Mouse (Mus musculus) hindbrain, postnatal 0 days (tissue): ENCODE measurements at regions not wholly inside any gene's neighbourhood (a gene's known extent, or its start where the extent isn't known, plus 50 kb on each side); places are given as distances from the start of the nearest gene placed in this dataset.
A peak's percentile ranks its signal among the peaks of the same experiment; 100 is the strongest.

Experiments
- ATAC-seq: fragments of 200-750 bp; cut with Nextera tagmentation; 2 replicates; pipeline ENCODE4 v1.8.0; 2017; ENCODE audit warnings: mild to moderate bottlenecking, moderate TSS enrichment, moderate library complexity
- DNase-seq: peaks from one replicate; pipeline ENCODE4 v3.0.0-alpha.2; 2015; ENCODE audit warnings: low spot score
- H3K27ac ChIP-seq: fragments of 300-500 bp; sonication (generic); 2 replicates; pipeline ENCODE4 v1.5.1; 2014; ENCODE audit warnings: mild to moderate bottlenecking
- H3K27me3 ChIP-seq: fragments of 300-500 bp; sonication (generic); 2 replicates; pipeline ENCODE4 v1.6.1; 2014; ENCODE audit warnings: low read length, mixed read lengths; ENCODE audit not compliant: insufficient read depth
- H3K36me3 ChIP-seq: fragments of 300-500 bp; sonication (generic); 2 replicates; pipeline ENCODE4 v1.6.1; 2014; ENCODE audit warnings: low read length, mixed read lengths; ENCODE audit not compliant: insufficient read depth
- H3K4me1 ChIP-seq: fragments of 300-500 bp; sonication (generic); 2 replicates; pipeline ENCODE4 v1.6.1; 2014; ENCODE audit warnings: antibody characterized with exemption, low read length, mixed read lengths; ENCODE audit not compliant: insufficient read depth
- H3K4me2 ChIP-seq: fragments of 300-500 bp; sonication (generic); 2 replicates; pipeline ENCODE4 v1.6.1; 2014; ENCODE audit warnings: low read depth, mild to moderate bottlenecking, low read length, moderate library complexity, mixed read lengths
- H3K4me3 ChIP-seq: fragments of 300-500 bp; sonication (generic); 2 replicates; pipeline ENCODE4 v1.5.1; 2014; ENCODE audit warnings: low read length
- H3K9ac ChIP-seq: fragments of 300-500 bp; sonication (generic); replicated peaks from 2 replicates; pipeline ENCODE4 v1.6.1; 2014; ENCODE audit warnings: mild to moderate bottlenecking, low read length, moderate library complexity, mixed read lengths
- H3K9me3 ChIP-seq: fragments of 300-500 bp; sonication (generic); 2 replicates; pipeline ENCODE4 v1.6.1; 2016; ENCODE audit warnings: low read length, mixed read lengths
- CTCF ChIP-seq: IDR thresholded peaks from 2 replicates; pipeline ENCODE4 v1.5.1; 2016; ENCODE audit warnings: antibody characterized with exemption, control low read depth, low read depth
- WGBS: fragments of 180-500 bp; shearing (Covaris S2); extraction: QIAGEN DNeasy Blood & Tissue Kit; methylation state at CpG from one replicate; pipeline ENCODE4 v1.1.7; 2014; 5-methylcytosine and 5-hydroxymethylcytosine counted together

GRCm38 (mm10) chr7:36531559-36531958 is 166.4 kb upstream of the Tshz3 start:
- DNase-seq, result no peak
- Histone ChIP-seq H3K27ac (no peak overlapping the region), H3K27me3 (no peaks in the 10 kb centered on the region), H3K4me2 (no peak overlapping the region), H3K9me3 (no peaks in the 10 kb centered on the region), H3K4me3 (no peak overlapping the region), H3K4me1 (no peaks in the 10 kb centered on the region), H3K9ac (no peak overlapping the region), H3K36me3 (no peaks in the 10 kb centered on the region)
- TF ChIP-seq CTCF, result peak; percentile 38; the same call in 1 of the 2 replicates
- 85% methylated on average over 1 of the region's 1 CpGs for WGBS
- ATAC-seq, result no peak

GRCm38 (mm10) chr7:36538111-36538510 is 159.8 kb upstream of the Tshz3 start:
- no peak overlapping the region for H3K4me3 ChIP-seq
- no peaks in the 10 kb centered on the region for H3K27me3 ChIP-seq
- H3K9me3 ChIP-seq, result no peaks in the 10 kb centered on the region
- WGBS, result 76% methylated on average over 11 of the region's 11 CpGs
- H3K9ac ChIP-seq, result no peak overlapping the region
- H3K4me2 ChIP-seq, result no peak overlapping the region
- ATAC-seq, result no peak
- H3K36me3 ChIP-seq, result no peaks in the 10 kb centered on the region
- no peak for DNase-seq
- no peaks in the 10 kb centered on the region for H3K4me1 ChIP-seq
- no peak for TF ChIP-seq CTCF
- H3K27ac ChIP-seq, result no peak overlapping the region

- H3K27ac ChIP-seq, result no peak overlapping the region
- WGBS, result 25% methylated on average over 14 of the region's 14 CpGs
- no peaks in the 10 kb centered on the region for H3K36me3 ChIP-seq
- DNase-seq (no peak), ATAC-seq (no peak)
- no peak overlapping the region for H3K4me3 ChIP-seq
- no peak overlapping the region for H3K4me2 ChIP-seq
- no peaks in the 10 kb centered on the region for H3K4me1 ChIP-seq
- no peaks in the 10 kb centered on the region for H3K9me3 ChIP-seq
- H3K9ac ChIP-seq, result no peak overlapping the region
- no peak for TF ChIP-seq CTCF
- no peaks in the 10 kb centered on the region for H3K27me3 ChIP-seq
These were observed 149.9 kb upstream of the Tshz3 start for GRCm38 (mm10) chr7:36548007-36548406.

- ATAC-seq (no peak), DNase-seq (no peak)
- no peak overlapping the region for H3K9ac ChIP-seq
- no peak overlapping the region for H3K4me3 ChIP-seq
- no peaks in the 10 kb centered on the region for H3K4me1 ChIP-seq
- H3K27me3 ChIP-seq, result no peaks in the 10 kb centered on the region
- H3K4me2 ChIP-seq, result no peak overlapping the region
- TF ChIP-seq CTCF, result no peak
- 77% methylated on average over 5 of the region's 5 CpGs for WGBS
- H3K36me3 ChIP-seq, result no peaks in the 10 kb centered on the region
- H3K27ac ChIP-seq, result no peak overlapping the region
- H3K9me3 ChIP-seq, result no peaks in the 10 kb centered on the region
These were observed 149.5 kb upstream of the Tshz3 start for GRCm38 (mm10) chr7:36548440-36548839.

- Histone ChIP-seq H3K4me2 (no peak overlapping the region), H3K4me1 (no peaks in the 10 kb centered on the region), H3K4me3 (no peak overlapping the region), H3K9ac (no peak overlapping the region), H3K27me3 (no peaks in the 10 kb centered on the region), H3K27ac (no peak overlapping the region), H3K9me3 (no peaks in the 10 kb centered on the region), H3K36me3 (no peaks in the 10 kb centered on the region)
- 75% methylated on average over 2 of the region's 2 CpGs for WGBS
- no peak for TF ChIP-seq CTCF
- DNase-seq (no peak), ATAC-seq (no peak)
These were observed 126.9 kb upstream of the Tshz3 start for GRCm38 (mm10) chr7:36571061-36571460.

GRCm38 (mm10) chr7:36582074-36582473 is 115.8 kb upstream of the Tshz3 start:
- no peak for DNase-seq
- H3K27me3 ChIP-seq, result no peaks in the 10 kb centered on the region
- H3K4me1 ChIP-seq, result no peaks in the 10 kb centered on the region
- H3K36me3 ChIP-seq, result no peaks in the 10 kb centered on the region
- no peak overlapping the region for H3K4me3 ChIP-seq
- no peak overlapping the region for H3K27ac ChIP-seq
- no peaks in the 10 kb centered on the region for H3K9me3 ChIP-seq
- TF ChIP-seq CTCF, result no peak
- WGBS, result 93% methylated on average over 6 of the region's 6 CpGs
- no peak overlapping the region for H3K9ac ChIP-seq
- H3K4me2 ChIP-seq, result no peak overlapping the region
- ATAC-seq, result no peak

- no peak overlapping the region for H3K27ac ChIP-seq
- no peak overlapping the region for H3K4me3 ChIP-seq
- no peaks in the 10 kb centered on the region for H3K4me1 ChIP-seq
- ATAC-seq (no peak), DNase-seq (no peak)
- no peak for TF ChIP-seq CTCF
- H3K9me3 ChIP-seq, result no peaks in the 10 kb centered on the region
- H3K36me3 ChIP-seq, result no peaks in the 10 kb centered on the region
- WGBS, result 70% methylated on average over 1 of the region's 1 CpGs
- no peak overlapping the region for H3K4me2 ChIP-seq
- H3K9ac ChIP-seq, result no peak overlapping the region
- no peaks in the 10 kb centered on the region for H3K27me3 ChIP-seq
These were observed 112.9 kb upstream of the Tshz3 start for GRCm38 (mm10) chr7:36585014-36585413.
